Mouse (Mus musculus) ES-E14 (cell line): ENCODE data around the gene Nfatc2.

ENCODE experiments used
- MAFK ChIP-seq: IDR thresholded peaks from 2 replicates; pipeline ENCODE4 v1.6.1; 2014; ENCODE audit warnings: mild to moderate bottlenecking, low read depth, low read length, inconsistent platforms; ENCODE audit not compliant: insufficient read depth
- ZNF384 ChIP-seq: IDR thresholded peaks from 2 replicates; pipeline ENCODE4 v1.6.1; 2012; ENCODE audit warnings: low read depth, low read length, inconsistent platforms

GRCm38 (mm10) chr2:168551218-168551617, 50.2 kb downstream of the Nfatc2 start:
- no peak for TF ChIP-seq ZNF384
- no peak for TF ChIP-seq MAFK
